Mouse (Mus musculus): ENCODE measurements at regions not wholly inside any gene's neighbourhood (a gene's known extent, or its start where the extent isn't known, plus 50 kb on each side); places are given as distances from the start of the nearest gene placed in this dataset.

DNA sequence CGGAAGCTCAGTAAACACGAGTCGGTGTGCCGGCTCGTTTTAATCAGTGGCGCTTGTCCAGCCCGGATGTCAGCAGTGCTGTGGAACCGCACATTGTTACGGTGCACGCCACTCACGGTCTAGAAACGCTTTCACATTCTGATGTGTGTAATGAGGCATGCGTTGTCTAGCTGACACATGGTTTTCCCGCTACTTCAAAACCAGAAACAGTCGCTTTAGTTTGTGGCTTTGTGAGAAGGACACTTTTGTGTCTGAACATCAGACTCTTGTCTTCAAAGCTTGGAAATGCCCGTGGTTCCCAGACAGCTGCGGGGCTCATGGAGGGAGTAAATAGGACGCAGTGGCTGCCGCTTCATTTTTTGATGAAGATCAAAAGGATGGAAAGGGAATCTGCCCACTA is 77.0 kb upstream of the Lgr5 start:
- H3K27ac ChIP-seq, result no peak overlapping the region
- DNase-seq (ENCODE audit: extremely low spot score in 1 of 2, low spot score in 2 of 2), result no peak

DNA sequence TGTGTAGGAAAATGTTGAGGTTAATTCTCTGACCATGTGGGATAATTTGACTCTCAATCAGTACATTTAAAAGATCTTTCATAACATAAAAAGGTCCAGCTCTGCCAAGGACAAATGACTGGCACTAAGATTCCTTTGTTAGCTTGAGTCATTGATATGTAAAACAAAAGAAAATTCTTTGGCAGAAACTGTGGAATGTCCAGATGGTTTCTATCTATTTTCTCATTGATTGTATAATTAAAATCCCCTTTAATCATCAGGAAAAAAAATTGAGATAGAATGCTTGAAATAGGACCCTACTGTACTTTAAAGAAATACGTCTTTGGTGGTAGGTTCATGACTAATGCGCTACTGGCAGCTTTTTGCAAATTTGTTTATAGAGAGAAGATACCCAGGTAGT is 89.1 kb upstream of the Lgr5 start:
- no peak for DNase-seq (ENCODE audit: extremely low spot score in 1 of 2, low spot score in 2 of 2)
- no peak overlapping the region for H3K4me3 ChIP-seq
- no peak for TF ChIP-seq CTCF (IDR thresholded peaks at IDR 0.05)
- H3K27ac ChIP-seq, result no peak overlapping the region
- intact Hi-C loops (cut with DNase I), result no loop called here

More for the DNA sequence above, 77.0 kb upstream of the Lgr5 start:
- no peak for TF ChIP-seq CTCF (IDR thresholded peaks at IDR 0.05)
- intact Hi-C loops (cut with DNase I), result no loop called here
- H3K4me3 ChIP-seq, result peak overlapping the region; percentile 20; the same call in 1 of the 2 replicates

DNA sequence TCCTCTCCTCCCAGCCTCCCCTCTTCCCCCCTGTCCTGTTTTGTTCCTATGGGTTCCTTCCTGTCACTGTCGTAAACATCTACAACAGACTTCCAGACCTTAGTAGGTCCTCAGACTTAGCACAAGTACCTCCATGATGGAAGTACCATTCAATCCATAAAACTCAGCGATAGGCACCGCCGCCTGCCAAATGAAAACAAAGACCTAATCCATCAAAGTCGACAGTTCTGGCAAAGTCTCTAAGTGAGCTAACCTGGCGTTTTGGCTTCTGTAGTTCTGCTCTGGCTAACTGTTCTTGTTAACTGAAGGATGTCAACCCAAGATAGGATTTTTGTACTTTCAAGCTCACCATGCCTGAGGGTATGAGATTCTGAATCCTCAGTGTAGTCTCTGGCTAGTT is 93.5 kb upstream of the Lgr5 start:
- Histone ChIP-seq H3K27ac (no peak overlapping the region), H3K4me3 (no peak overlapping the region)
- intact Hi-C loops (cut with DNase I), result no loop called here
- TF ChIP-seq CTCF (IDR thresholded peaks at IDR 0.05), result no peak
- DNase-seq (ENCODE audit: extremely low spot score in 1 of 2, low spot score in 2 of 2), result no peak

DNA sequence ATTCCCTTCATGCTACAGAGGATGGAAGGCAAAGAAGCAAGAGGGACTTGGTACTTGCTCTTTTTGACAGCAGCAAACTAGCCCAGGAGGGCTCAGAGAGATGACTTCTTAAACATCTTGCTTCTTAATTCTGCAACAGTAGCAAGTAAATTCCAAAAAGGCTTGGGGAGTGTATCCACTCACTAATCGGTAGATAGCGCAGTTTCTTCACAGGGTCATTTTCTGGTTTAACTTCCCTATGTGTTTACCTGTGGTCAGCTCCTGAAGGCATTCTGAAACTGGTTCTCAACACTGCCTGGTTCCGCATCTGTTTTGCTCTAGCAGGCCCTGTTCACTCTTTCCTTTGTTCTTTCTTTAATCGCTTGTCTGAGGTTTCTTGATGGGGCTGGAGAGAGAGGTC is 104.4 kb upstream of the Lgr5 start:
- TF ChIP-seq CTCF (IDR thresholded peaks at IDR 0.05), result no peak
- Histone ChIP-seq H3K4me3 (no peak overlapping the region), H3K27ac (no peak overlapping the region)
- no peak for DNase-seq (ENCODE audit: extremely low spot score in 1 of 2, low spot score in 2 of 2)
- intact Hi-C loops (cut with DNase I), result no loop called here

DNA sequence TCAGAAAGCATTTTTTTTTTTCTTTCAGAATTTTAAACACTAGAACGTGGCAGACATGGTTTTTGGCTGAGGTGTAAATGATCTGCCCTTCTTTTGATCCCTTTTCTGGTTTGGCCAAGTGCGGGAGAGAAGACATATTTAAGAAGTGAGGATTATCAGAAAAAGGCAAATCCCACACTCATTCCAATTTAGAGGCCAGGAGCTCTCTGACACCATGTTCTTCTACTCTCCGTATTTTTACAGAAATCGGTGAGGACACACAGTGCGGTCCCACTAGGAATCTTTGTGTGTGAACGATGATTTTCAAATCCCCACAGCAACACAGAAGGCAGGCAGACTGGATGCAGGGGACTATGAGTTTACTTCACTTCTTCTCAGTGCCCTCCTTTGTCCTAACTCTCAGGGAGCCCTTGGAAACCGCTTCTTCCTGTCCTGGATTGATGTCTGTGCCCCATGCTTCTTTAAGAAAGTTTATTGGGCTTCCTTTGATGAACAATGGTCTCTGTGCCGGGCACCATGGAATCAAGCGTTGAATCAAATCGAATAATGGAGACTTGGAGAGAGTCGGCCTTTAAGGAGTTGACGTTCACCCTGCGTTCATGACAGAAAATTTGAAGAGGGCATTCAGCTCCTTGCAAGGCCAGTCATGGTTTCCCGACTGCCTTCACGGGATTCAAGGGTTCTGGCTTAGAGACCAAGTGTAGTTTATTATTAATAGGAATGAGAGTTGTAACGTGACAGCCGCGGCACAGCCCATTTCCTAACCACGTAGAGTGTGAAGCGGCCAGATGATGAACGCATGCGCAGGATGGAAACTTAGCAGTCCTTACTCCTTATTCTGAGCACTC is 106.6 kb upstream of the Lgr5 start:
- no peak for DNase-seq (ENCODE audit: extremely low spot score in 1 of 2, low spot score in 2 of 2)
- TF ChIP-seq CTCF (IDR thresholded peaks at IDR 0.05), result no peak
- intact Hi-C loops (cut with DNase I), result no loop called here
- no peak overlapping the region for H3K4me3 ChIP-seq
- no peak overlapping the region for H3K27ac ChIP-seq

DNA sequence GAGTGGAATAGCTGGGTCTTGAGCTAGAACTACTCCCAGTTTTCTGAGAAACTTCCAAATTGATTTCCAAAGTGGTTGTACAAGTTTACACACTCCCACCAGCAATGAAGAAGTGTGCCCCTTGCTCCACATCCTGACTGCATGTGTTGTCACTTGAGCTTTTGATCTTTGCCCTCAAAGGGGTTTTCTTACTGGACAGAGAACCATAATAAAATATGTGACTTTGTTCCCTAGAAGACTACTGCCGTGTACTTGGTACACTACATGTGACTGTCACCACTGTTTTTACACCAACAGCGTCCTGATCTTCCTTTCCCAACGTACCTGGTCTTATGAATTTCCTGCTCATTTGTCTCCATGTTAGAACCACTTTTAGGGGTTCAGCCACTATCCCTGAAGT is 114.3 kb upstream of the Tspan8 start:
- Histone ChIP-seq H3K27ac (no peak overlapping the region), H3K4me3 (no peak overlapping the region)
- intact Hi-C loops (cut with DNase I), result no loop called here
- no peak for TF ChIP-seq CTCF (IDR thresholded peaks at IDR 0.05)
- no peak for DNase-seq (ENCODE audit: extremely low spot score in 1 of 2, low spot score in 2 of 2)

DNA sequence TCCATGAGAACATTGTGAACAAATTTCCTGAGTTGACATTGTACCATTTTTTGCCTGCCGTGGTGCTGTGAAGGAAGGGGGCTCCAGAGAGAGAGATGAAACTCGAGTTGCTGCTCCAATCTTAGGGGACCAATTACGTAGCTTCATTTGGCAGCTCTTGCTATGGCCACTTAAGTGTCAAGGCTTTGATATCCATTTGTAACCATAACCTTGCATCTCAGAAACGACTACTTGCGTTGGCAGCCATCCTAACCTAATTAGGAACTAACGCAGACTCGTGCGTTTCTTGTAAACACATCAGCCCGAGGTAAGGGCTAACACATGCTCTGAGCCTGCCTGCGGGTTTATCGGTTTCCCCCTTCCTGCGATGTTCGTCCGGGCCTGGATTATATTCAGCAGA is 108.0 kb upstream of the Tspan8 start:
- no peak overlapping the region for H3K27ac ChIP-seq
- no peak for DNase-seq (ENCODE audit: extremely low spot score in 1 of 2, low spot score in 2 of 2)
- TF ChIP-seq CTCF (IDR thresholded peaks at IDR 0.05), result no peak
- no peak overlapping the region for H3K4me3 ChIP-seq
- intact Hi-C loops (cut with DNase I), result no loop called here

DNA sequence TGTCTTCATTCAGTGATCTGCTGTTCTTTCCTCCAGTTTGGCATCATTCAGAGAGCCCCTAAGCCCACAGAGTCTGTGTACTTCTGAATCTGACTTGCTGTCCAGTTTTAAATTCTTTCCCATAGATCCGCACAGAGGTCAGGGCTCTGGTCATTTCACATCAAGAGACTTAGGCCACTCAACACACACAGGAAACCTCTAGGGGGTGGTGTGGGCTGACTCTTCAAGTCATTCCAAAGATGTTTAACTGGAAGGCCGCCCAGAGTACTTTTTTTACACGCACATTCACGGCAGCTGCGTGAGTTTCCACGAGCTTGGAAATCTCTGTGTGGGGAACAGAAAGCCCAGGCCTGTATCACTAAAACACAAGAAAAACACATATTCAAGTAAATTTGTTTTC is 102.7 kb upstream of the Tspan8 start:
- no peak overlapping the region for H3K27ac ChIP-seq
- intact Hi-C loops (cut with DNase I), result no loop called here
- TF ChIP-seq CTCF (IDR thresholded peaks at IDR 0.05), result no peak; the same call in 1 of the 2 replicates
- DNase-seq (ENCODE audit: extremely low spot score in 1 of 2, low spot score in 2 of 2), result no peak
- H3K4me3 ChIP-seq, result no peak overlapping the region

DNA sequence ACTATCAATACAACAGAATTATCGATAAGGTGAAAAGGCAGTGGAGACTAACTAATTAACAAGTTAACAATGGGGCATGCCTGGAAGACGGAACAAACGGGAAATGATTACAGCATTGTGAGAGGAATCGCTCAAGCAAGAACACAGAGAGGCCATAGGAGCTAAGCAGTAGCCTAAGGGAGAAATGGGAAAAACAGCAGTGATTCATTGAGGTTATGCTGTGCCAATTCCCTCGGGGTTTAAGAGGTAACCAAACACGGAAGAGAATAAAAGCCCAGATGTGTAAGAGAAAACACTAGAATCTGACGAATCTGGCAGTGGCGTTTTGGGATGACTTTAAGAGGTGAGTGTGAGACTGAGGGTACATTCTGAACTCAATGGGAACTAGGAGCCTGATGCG is 100.5 kb upstream of the Tspan8 start:
- intact Hi-C loops (cut with DNase I), result no loop called here
- no peak for DNase-seq (ENCODE audit: extremely low spot score in 1 of 2, low spot score in 2 of 2)
- Histone ChIP-seq H3K4me3 (no peak overlapping the region), H3K27ac (no peak overlapping the region)
- no peak for TF ChIP-seq CTCF (IDR thresholded peaks at IDR 0.05)

DNA sequence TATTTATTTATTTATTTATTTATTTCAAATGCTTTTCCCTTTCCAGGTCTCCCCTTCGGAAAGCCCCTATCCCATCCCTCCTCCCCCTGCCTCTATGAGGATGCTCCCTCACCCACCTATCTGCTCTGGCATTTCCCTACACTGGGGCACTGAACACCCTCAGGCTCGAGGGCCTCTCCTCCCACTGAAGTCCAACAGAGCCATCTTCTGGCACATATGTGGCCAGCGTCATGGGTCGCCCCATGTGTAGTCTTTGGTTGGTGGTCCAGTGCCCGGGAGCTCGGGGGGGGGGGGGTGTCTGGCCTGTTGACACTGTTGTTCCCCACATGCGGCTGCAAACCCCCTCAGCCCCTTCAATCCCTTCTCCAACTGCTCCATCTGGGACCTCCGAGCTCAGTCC is 99.6 kb upstream of the Tspan8 start:
- no peak for TF ChIP-seq CTCF (IDR thresholded peaks at IDR 0.05)
- DNase-seq (ENCODE audit: extremely low spot score in 1 of 2, low spot score in 2 of 2), result no peak
- no peak overlapping the region for H3K4me3 ChIP-seq
- no peak overlapping the region for H3K27ac ChIP-seq
- intact Hi-C loops (cut with DNase I), result no loop called here

DNA sequence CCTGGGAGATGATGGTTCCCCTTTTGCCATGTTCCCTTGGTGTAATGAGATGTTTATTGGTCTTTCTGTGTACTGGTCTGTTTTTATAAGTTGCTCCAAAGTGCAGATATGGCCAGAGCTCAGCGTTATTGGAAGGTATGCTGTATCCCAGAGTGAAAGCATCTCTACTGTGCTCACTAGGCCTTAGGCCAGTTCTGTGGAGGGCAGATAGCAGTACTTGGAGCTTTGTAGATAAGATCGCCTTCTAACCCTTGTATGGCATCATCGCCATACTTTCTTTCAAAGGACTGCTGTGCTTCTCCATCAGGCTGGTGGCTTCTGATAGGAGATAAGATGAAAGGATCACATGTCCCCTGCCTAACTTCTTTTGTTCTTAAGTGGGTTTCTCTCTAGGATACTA is 94.0 kb upstream of the Tspan8 start:
- TF ChIP-seq CTCF (IDR thresholded peaks at IDR 0.05), result no peak
- intact Hi-C loops (cut with DNase I), result no loop called here
- no peak overlapping the region for H3K4me3 ChIP-seq

DNA sequence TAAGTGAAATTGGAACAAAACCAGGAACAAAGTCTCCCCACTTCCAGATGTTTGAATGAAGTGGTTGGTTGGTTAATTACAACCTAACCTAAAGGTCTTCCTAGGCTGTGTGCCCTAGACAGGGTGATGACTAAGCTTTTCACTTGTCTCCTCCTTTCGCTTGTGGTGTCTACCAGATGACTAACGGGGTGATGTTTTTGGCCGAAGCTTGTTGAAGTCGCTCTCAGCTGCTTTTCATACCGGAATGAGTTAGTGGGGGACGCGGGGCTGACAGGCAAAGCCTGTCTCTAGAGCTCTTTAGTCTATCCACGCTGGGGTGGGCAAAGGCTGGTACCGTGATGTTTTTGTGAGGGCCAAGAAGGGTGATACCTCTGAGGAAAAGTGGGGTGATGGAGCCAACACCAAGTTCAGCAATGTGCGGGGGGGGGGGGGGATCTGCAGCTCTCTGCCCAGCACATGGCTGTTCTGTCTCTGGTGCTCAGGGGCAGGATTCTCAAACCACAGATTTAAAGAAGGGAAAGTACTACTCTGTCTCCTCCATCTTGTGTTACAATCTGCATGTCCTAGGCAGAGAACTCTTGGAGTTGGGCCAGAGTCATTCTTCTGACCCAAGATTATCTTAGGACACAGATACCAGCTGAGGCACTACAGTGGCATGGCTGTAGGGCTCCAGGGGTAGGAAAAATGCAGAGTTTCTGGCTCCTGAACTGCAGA is 73.8 kb upstream of the Tspan8 start:
- Histone ChIP-seq H3K27ac (no peak overlapping the region), H3K4me3 (no peak overlapping the region)
- intact Hi-C loops (cut with DNase I), result no loop called here
- DNase-seq (ENCODE audit: extremely low spot score in 1 of 2, low spot score in 2 of 2), result no peak
- no peak for TF ChIP-seq CTCF (IDR thresholded peaks at IDR 0.05)

More for the DNA sequence above, 94.0 kb upstream of the Tspan8 start:
- H3K27ac ChIP-seq, result no peak overlapping the region
- no peak for DNase-seq (ENCODE audit: extremely low spot score in 1 of 2, low spot score in 2 of 2)

DNA sequence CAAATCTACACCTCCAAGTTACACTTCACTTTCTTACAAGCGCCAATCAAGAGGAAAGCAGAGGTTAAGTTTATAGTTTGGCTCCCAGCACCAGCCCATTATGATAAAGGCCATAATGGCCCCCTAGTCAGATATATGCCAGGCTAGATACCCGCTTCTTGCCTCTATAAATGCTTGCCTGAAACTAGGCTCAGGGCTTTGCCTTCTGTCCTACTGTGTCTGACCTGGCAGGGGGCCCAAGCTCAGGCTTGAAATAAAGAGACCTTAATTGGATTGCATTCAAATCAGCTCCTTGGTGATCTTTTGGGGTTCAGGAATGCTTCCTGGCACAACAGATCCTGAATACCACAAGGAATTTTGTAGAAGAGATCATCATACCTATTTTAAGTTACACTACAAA is 66.8 kb upstream of the Tspan8 start:
- no peak for TF ChIP-seq CTCF (IDR thresholded peaks at IDR 0.05)
- H3K27ac ChIP-seq, result no peak overlapping the region
- DNase-seq (ENCODE audit: extremely low spot score in 1 of 2, low spot score in 2 of 2), result no peak
- intact Hi-C loops (cut with DNase I), result no loop called here
- H3K4me3 ChIP-seq, result no peak overlapping the region
